Mouse (Mus musculus): ENCODE results near the gene Bckdhb.

GRCm38 (mm10) chr9:84103344-84103743, 178.4 kb downstream of the Bckdhb start:
- TF ChIP-seq GATA1 (IDR thresholded peaks at IDR 0.05; ENCODE audit: borderline replicate concordance, low read length) (no peak), TAL1 (conservative IDR thresholded peaks at IDR 0.05; ENCODE audit: low read depth, low read length) (no peak), CTCF (IDR thresholded peaks at IDR 0.05; ENCODE audit: low read depth, low read length) (no peak)
